Mouse (Mus musculus) midbrain, postnatal 0 days (tissue): ENCODE measurements around the gene Gm42791. TPM values are rescaled to one million over a fixed set of nuclear protein-coding genes. Genes with fewer than 3 reads are reported as not detected.
A peak's percentile ranks its signal among the peaks of the same experiment; 100 is the strongest.

Experiments used
- ATAC-seq: fragments of 200-750 bp; cut with Nextera tagmentation; 2 replicates; pipeline ENCODE4 v1.8.0; 2017; ENCODE audit warnings: moderate number of reproducible peaks, mild to moderate bottlenecking, moderate TSS enrichment, moderate library complexity; ENCODE audit not compliant: low FRiP score
- DNase-seq: peaks from one replicate; pipeline ENCODE4 v3.0.0-alpha.2; 2015; ENCODE audit warnings: low spot score
- H3K27ac ChIP-seq: fragments of 300-500 bp; sonication (generic); 2 replicates; pipeline ENCODE4 v1.5.1; 2014; ENCODE audit warnings: low read depth, mild to moderate bottlenecking, low read length, mixed read lengths
- H3K27me3 ChIP-seq: fragments of 300-500 bp; sonication (generic); 2 replicates; pipeline ENCODE4 v1.6.1; 2014; ENCODE audit warnings: low read length, control low read depth, mixed read lengths; ENCODE audit not compliant: insufficient read depth
- H3K36me3 ChIP-seq: fragments of 300-500 bp; sonication (generic); 2 replicates; pipeline ENCODE4 v1.6.1; 2014; ENCODE audit warnings: low read length, control low read depth, mixed read lengths; ENCODE audit not compliant: insufficient read depth
- H3K4me1 ChIP-seq: fragments of 300-500 bp; sonication (generic); 2 replicates; pipeline ENCODE4 v1.6.1; 2014; ENCODE audit warnings: mild to moderate bottlenecking, control low read depth, antibody characterized with exemption, low read length, mixed read lengths; ENCODE audit not compliant: insufficient read depth
- H3K4me2 ChIP-seq: fragments of 300-500 bp; sonication (generic); 2 replicates; pipeline ENCODE4 v1.6.1; 2014; ENCODE audit warnings: low read depth, mild to moderate bottlenecking, low read length, mixed read lengths; ENCODE audit not compliant: poor library complexity, severe bottlenecking
- H3K4me3 ChIP-seq: fragments of 300-500 bp; sonication (generic); 2 replicates; pipeline ENCODE4 v1.5.1; 2014; ENCODE audit warnings: low read depth, mild to moderate bottlenecking, low read length, moderate library complexity
- H3K9ac ChIP-seq: fragments of 300-500 bp; sonication (generic); replicated peaks from 2 replicates; pipeline ENCODE4 v1.6.1; 2014; ENCODE audit warnings: mild to moderate bottlenecking, low read length, moderate library complexity, mixed read lengths; ENCODE audit not compliant: poor library complexity, severe bottlenecking
- H3K9me3 ChIP-seq: fragments of 300-500 bp; sonication (generic); 2 replicates; pipeline ENCODE4 v1.6.1; 2016; ENCODE audit warnings: low read length, control low read depth
- CTCF ChIP-seq: IDR thresholded peaks from 2 replicates; pipeline ENCODE4 v1.5.1; 2016; ENCODE audit warnings: antibody characterized with exemption, mild to moderate bottlenecking
- WGBS: fragments of 180-500 bp; shearing (Covaris S2); extraction: QIAGEN DNeasy Blood & Tissue Kit; methylation state at CpG from one replicate; pipeline ENCODE4 v1.1.7; 2014; 5-methylcytosine and 5-hydroxymethylcytosine counted together
- polyA plus RNA-seq: library from polyadenylated mRNA; unstranded; fragments of >200 nt; fragmentation: Nextera tagmentation; extraction: Ambion mirVana; gene quantifications from 2 replicates; pipeline ENCODE4 v1.2.1, GENCODE M21; 2015
- total RNA-seq: library from RNA; depleted of rRNA; stranded (reverse); fragments of >200 nt; gene quantifications from 2 replicates; pipeline ENCODE4 v1.2.3, GENCODE M21; 2014

Gene Gm42791
- total and polyA plus RNA-seq, 2 experiments from 2014 or later = 3.1 TPM; not detected in 1

GRCm38 (mm10) chr5:149006362-149007294 is 11.7 kb upstream of the Gm42791 start:
- Histone ChIP-seq H3K27me3 (no peaks in the 10 kb centered on the region), H3K9me3 (no peaks in the 10 kb centered on the region), H3K27ac (peak overlapping the region; percentile 47), H3K36me3 (no peaks in the 10 kb centered on the region), H3K9ac (peak overlapping the region; percentile 19; the same call in 1 of the 2 replicates), H3K4me3 (no peak overlapping the region; the same call in 1 of the 2 replicates), H3K4me1 (0 out of 2 replicates have a peak, but pooled peaks cover 5% of the 10 kb centered on the region), H3K4me2 (peak overlapping the region; percentile 29)
- WGBS = 7% methylated on average over 26 of the region's 26 CpGs
- peak; percentile 97 for TF ChIP-seq CTCF
- DNase-seq = peak; percentile 99
- ATAC-seq = peak; percentile 85

GRCm38 (mm10) chr5:149005701-149006361 is 10.9 kb upstream of the Gm42791 start:
- WGBS = 70% methylated on average over 9 of the region's 9 CpGs
- H3K4me3 ChIP-seq = no peak overlapping the region; the same call in 1 of the 2 replicates
- DNase-seq (no peak), ATAC-seq (no peak)
- 0 out of 2 replicates have a peak, but pooled peaks cover 5% of the 10 kb centered on the region for H3K4me1 ChIP-seq
- H3K9ac ChIP-seq = 0 out of 2 replicates have a peak overlapping the region, but pooled peaks have one; percentile 0
- peak overlapping the region; percentile 29 for H3K4me2 ChIP-seq
- H3K27ac ChIP-seq = peak overlapping the region; percentile 20
- H3K27me3 ChIP-seq = no peaks in the 10 kb centered on the region
- no peaks in the 10 kb centered on the region for H3K36me3 ChIP-seq
- TF ChIP-seq CTCF = no peak
- no peaks in the 10 kb centered on the region for H3K9me3 ChIP-seq

GRCm38 (mm10) chr5:149005083-149005482 is 10.1 kb upstream of the Gm42791 start:
- 0 out of 2 replicates have a peak, but pooled peaks cover 5% of the 10 kb centered on the region for H3K4me1 ChIP-seq
- no peaks in the 10 kb centered on the region for H3K36me3 ChIP-seq
- H3K27ac ChIP-seq = no peak overlapping the region
- ATAC-seq (no peak), DNase-seq (no peak)
- no peak overlapping the region for H3K9ac ChIP-seq
- H3K4me3 ChIP-seq = no peak overlapping the region
- 53% methylated on average over 8 of the region's 9 CpGs for WGBS
- H3K27me3 ChIP-seq = no peaks in the 10 kb centered on the region
- H3K4me2 ChIP-seq = no peak overlapping the region
- H3K9me3 ChIP-seq = no peaks in the 10 kb centered on the region
- no peak for TF ChIP-seq CTCF

DNA sequence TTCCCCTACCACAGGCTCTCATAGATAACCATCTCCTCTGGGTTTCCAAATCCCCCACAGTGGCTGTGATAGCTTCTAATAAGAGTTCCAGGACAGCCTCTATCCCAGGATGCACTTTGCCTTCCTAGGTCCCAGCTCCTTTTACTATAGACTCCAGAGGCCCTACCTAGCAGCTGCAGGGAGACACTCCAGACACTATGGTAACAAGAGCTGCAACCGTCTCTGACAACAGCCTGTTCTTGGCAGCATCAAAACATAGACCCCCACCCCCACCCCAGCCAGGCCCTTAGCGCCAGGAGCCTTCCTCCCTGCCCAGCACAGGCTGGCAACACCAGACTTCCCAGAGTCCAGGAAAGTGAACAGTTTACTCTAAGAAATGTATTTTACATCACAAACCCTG is 8.2 kb upstream of the Gm42791 start:
- 32% methylated on average over 2 of the region's 2 CpGs for WGBS
- Histone ChIP-seq H3K4me2 (no peak overlapping the region), H3K27ac (no peak overlapping the region), H3K36me3 (no peaks in the 10 kb centered on the region), H3K4me3 (no peak overlapping the region), H3K9ac (no peak overlapping the region), H3K4me1 (0 out of 2 replicates have a peak, but pooled peaks cover 5% of the 10 kb centered on the region), H3K27me3 (no peaks in the 10 kb centered on the region), H3K9me3 (no peaks in the 10 kb centered on the region)
- no peak for TF ChIP-seq CTCF
- ATAC-seq = no peak
- DNase-seq = peak; percentile 47

GRCm38 (mm10) chr5:149002803-149003115 is 7.8 kb upstream of the Gm42791 start:
- ATAC-seq (no peak), DNase-seq (no peak)
- Histone ChIP-seq H3K27me3 (no peaks in the 10 kb centered on the region), H3K9me3 (no peaks in the 10 kb centered on the region), H3K27ac (no peak overlapping the region), H3K4me1 (0 out of 2 replicates have a peak, but pooled peaks cover 5% of the 10 kb centered on the region), H3K36me3 (no peaks in the 10 kb centered on the region), H3K4me2 (no peak overlapping the region), H3K4me3 (no peak overlapping the region), H3K9ac (no peak overlapping the region)
- WGBS = 78% methylated on average over 6 of the region's 6 CpGs
- TF ChIP-seq CTCF = no peak
